In the genomic region with DNA sequence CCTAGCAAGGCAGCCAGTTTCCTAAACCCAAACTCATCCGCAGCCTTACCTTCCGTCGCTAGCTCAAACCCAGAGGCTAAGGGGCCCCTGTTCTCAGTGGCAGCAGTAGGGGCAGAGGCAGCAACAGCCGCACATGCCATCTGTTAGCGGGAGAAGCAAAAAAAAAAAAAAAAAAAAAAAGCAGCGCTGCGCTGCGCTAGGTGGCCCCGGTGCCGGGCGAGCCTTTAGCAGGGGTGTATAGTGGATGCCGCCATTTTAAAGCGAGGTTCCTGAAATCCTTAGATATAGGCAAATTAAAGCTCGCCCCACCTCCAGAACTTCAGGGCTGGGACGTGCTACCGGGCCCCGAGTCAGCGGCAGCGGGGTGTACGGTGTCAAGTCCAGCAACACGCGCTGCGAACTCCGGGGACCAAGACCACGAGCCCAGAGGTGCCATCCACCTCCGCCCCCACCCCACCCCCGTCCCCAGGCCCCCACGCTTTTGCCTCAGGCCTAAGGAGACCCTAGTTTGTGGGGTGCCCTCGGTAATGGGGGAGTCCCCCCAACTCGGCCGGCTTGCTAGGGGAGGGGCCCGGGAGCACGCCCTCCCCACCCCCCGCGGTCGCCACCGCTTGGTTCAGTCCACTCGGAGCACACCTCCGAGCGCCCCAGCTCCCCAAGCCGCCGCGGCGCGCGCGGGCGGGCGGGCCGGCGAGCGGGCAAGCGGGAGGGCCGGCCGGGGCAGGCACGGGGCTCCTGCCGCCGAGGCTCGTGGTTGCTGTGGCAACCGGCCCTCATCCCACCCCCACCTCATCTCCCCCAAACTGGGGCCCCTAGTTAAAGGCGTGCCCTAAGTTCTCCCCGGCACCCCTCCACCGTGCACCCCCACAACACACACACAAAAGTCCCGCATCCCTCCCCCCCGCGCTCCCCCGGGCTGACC, we compare ENCODE assay signal across 7 mouse cellular contexts. TPM values are rescaled to one million over a fixed set of nuclear protein-coding genes. Genes with fewer than 3 reads are reported as not detected.
DNase-seq lines count a peak whose midpoint lies in the region; ATAC-seq and TF ChIP-seq lines count a peak whose summit lies in the region.

No protein-coding gene starts in this region.

- no peak for DNase-seq in Patski (ENCODE audit: low read depth, low spot score)
- peak; percentile 65 for DNase-seq in c-Kit-positive CD71-positive TER-119-positive erythroid progenitor cells, embryonic 14.5 days (ENCODE audit: low spot score)
- peak; percentile 82 for DNase-seq in induced T-regulatory cell, adult 2 months (ENCODE audit: low read depth)
- DNase-seq in neural tube, embryonic 11.5 days (ENCODE audit: low spot score) = peak; percentile 47
- peak; percentile 69 for DNase-seq in thymus, postnatal 10 days (ENCODE audit: low spot score in 2 of 2)

- ATAC-seq in Patski = peak; percentile 76
- ATAC-seq in forebrain, embryonic 15.5 days (replicated peaks) = peak; percentile 87
- peak; percentile 93 for ATAC-seq in liver, embryonic 16.5 days (ENCODE audit: low read depth)
- ATAC-seq in neural tube, embryonic 11.5 days (ENCODE audit: insufficient read depth, low FRiP score, low TSS enrichment) = peak; percentile 82

- in situ Hi-C loops in Patski (cut with MboI; ENCODE audit: low pct_unique_long_range_greater_than_20kb) = loop anchor here (10.0 kb wide), 1 partner anchor 170 kb away; no protein-coding TSS in a partner anchor

- no peak for TF ChIP-seq CTCF in Patski (IDR thresholded peaks at IDR 0.05)

- H3K4me3 ChIP-seq in forebrain, embryonic 15.5 days = peak overlapping the region; percentile 53
- peak overlapping the region; percentile 71 for H3K4me3 ChIP-seq in liver, embryonic 16.5 days (ENCODE audit: low read depth, low read length)
- peak overlapping the region; percentile 49 for H3K4me3 ChIP-seq in neural tube, embryonic 11.5 days (ENCODE audit: low read depth, low read length)

- peak overlapping the region; percentile 92 for H3K4me2 ChIP-seq in forebrain, embryonic 15.5 days (replicated peaks)
- H3K4me2 ChIP-seq in liver, embryonic 16.5 days (ENCODE audit: low read depth, low read length) = peak overlapping the region; percentile 73
- peak overlapping the region; percentile 64 for H3K4me2 ChIP-seq in neural tube, embryonic 11.5 days (ENCODE audit: low read depth)

- H3K4me1 ChIP-seq in forebrain, embryonic 15.5 days = peaks cover 12% of the 10 kb centered on the region
- H3K4me1 ChIP-seq in liver, embryonic 16.5 days (ENCODE audit: control insufficient read depth, low read depth, low read length) = peaks cover 3% of the 10 kb centered on the region; the same call in 1 of the 2 replicates
- H3K4me1 ChIP-seq in neural tube, embryonic 11.5 days (ENCODE audit: control insufficient read depth, insufficient read depth, low read length) = no peaks in the 10 kb centered on the region

- H3K27me3 ChIP-seq in Patski = peaks cover 31% of the 10 kb centered on the region
- no peaks in the 10 kb centered on the region for H3K27me3 ChIP-seq in forebrain, embryonic 15.5 days
- peaks cover 4% of the 10 kb centered on the region; the same call in 1 of the 2 replicates for H3K27me3 ChIP-seq in liver, embryonic 16.5 days (ENCODE audit: control insufficient read depth, insufficient read depth, low read depth, low read length)
- peaks cover 7% of the 10 kb centered on the region for H3K27me3 ChIP-seq in neural tube, embryonic 11.5 days (ENCODE audit: control insufficient read depth, insufficient read depth, low read length)

- no peak overlapping the region for H3K27ac ChIP-seq in forebrain, embryonic 15.5 days (replicated peaks)
- H3K27ac ChIP-seq in liver, embryonic 16.5 days (ENCODE audit: low read length) = peak overlapping the region; percentile 79
- H3K27ac ChIP-seq in neural tube, embryonic 11.5 days (ENCODE audit: low read depth, low read length) = no peak overlapping the region

- peak overlapping the region; percentile 37 for H3K9ac ChIP-seq in forebrain, embryonic 15.5 days (replicated peaks)
- peak overlapping the region; percentile 68 for H3K9ac ChIP-seq in liver, embryonic 16.5 days (ENCODE audit: low read depth, low read length)
- peak overlapping the region; percentile 54 for H3K9ac ChIP-seq in neural tube, embryonic 11.5 days (ENCODE audit: low read length)

- CTCF ChIA-PET in Patski (lab: Charles Lee) = no interaction called here

- no peaks in the 10 kb centered on the region for H3K9me3 ChIP-seq in forebrain, embryonic 15.5 days
- no peaks in the 10 kb centered on the region for H3K9me3 ChIP-seq in liver, embryonic 16.5 days (replicated peaks; ENCODE audit: control insufficient read depth, low read length)
- no peaks in the 10 kb centered on the region for H3K9me3 ChIP-seq in neural tube, embryonic 11.5 days (ENCODE audit: control insufficient read depth, low read length)

- POLR2A ChIA-PET in Patski (lab: Charles Lee) = no interaction called here

- H3K36me3 ChIP-seq in forebrain, embryonic 15.5 days = no peaks in the 10 kb centered on the region
- H3K36me3 ChIP-seq in liver, embryonic 16.5 days (ENCODE audit: control insufficient read depth, insufficient read depth) = no peaks in the 10 kb centered on the region
- H3K36me3 ChIP-seq in neural tube, embryonic 11.5 days (ENCODE audit: control insufficient read depth, insufficient read depth, low read length) = no peaks in the 10 kb centered on the region

- 30% methylated on average over 64 of the region's 67 CpGs for WGBS in forebrain, embryonic 15.5 days
- WGBS in liver, embryonic 16.5 days (ENCODE audit: insufficient replicate concordance) = 16% methylated on average over 54 of the region's 67 CpGs
- 27% methylated on average over 28 of the region's 67 CpGs for WGBS in neural tube, embryonic 11.5 days

RNA-seq across cellular contexts. Expression of gene Mbnl3, which starts 1.4 kb away (rescaled TPM):
- polyA plus RNA-seq in Patski (2021) = 1.7 TPM
- polyA plus RNA-seq in forebrain, embryonic 15.5 days (2015; fragmentation: Nextera tagmentation; extraction: Ambion mirVana) = 1.6 and 2.2 TPM in 2 replicates
- 5.5 and 5.9 TPM in 2 replicates for polyA plus RNA-seq in liver, embryonic 16.5 days (2015; fragmentation: Nextera tagmentation; extraction: Ambion mirVana)
- 4.8 and 5.6 TPM in 2 replicates for polyA plus RNA-seq in neural tube, embryonic 11.5 days (2014; fragmentation: Nextera tagmentation; extraction: Ambion mirVana)
